In genomic region chr13:100651439-100652186, GRCm38 (mm10) we compare ENCODE assay signal across 8 mouse cellular contexts. TPM values are rescaled to one million over a fixed set of nuclear protein-coding genes. Genes with fewer than 3 reads are reported as not detected.
DNase-seq lines count a peak whose midpoint lies in the region; ATAC-seq and TF ChIP-seq lines count a peak whose summit lies in the region.

Taf9 (plus strand) TSS chr13:100651579.

- H3K4me3 ChIP-seq in kidney, adult 2 months (ENCODE audit: insufficient read depth, low read depth, low read length), result peak within 1 kb of the TSS; percentile 94
- peak within 1 kb of the TSS; percentile 98 to 100 for H3K4me3 ChIP-seq in ES-E14 (ENCODE audit: insufficient read depth in 1 of 2, low read depth in 1 of 2, low read length in 2 of 2, poor library complexity in 1 of 2, severe bottlenecking in 1 of 2)
- peak within 1 kb of the TSS; percentile 97 for H3K4me3 ChIP-seq in embryonic fibroblast, embryonic 13.5 days (ENCODE audit: insufficient read depth, low read length)
- H3K4me3 ChIP-seq in intestine, embryonic 14.5 days (ENCODE audit: low read depth, low read length), result peak within 1 kb of the TSS; percentile 98

- TF ChIP-seq POLR2A in kidney, adult 2 months (IDR thresholded peaks at IDR 0.05; ENCODE audit: low read depth, low read length), result no peak
- TF ChIP-seq POLR2A in embryonic fibroblast, embryonic 13.5 days (IDR thresholded peaks at IDR 0.05; ENCODE audit: low read depth, low read length), result no peak

- H3K27ac ChIP-seq in kidney, adult 2 months (ENCODE audit: insufficient read depth, low read depth, low read length), result peak within 1 kb of the TSS; percentile 99
- peak within 1 kb of the TSS; percentile 98 for H3K27ac ChIP-seq in ES-E14 (ENCODE audit: insufficient read depth, low read depth, low read length, poor library complexity, severe bottlenecking)
- peak within 1 kb of the TSS; percentile 89 for H3K27ac ChIP-seq in embryonic fibroblast, embryonic 13.5 days (ENCODE audit: insufficient read depth, low read length)
- peak within 1 kb of the TSS; percentile 97 for H3K27ac ChIP-seq in intestine, embryonic 14.5 days (ENCODE audit: low read depth)

- no peaks in the 10 kb centered on the region for H3K9me3 ChIP-seq in ES-E14 (ENCODE audit: control insufficient read depth, insufficient read depth, low read depth, low read length)
- no peaks in the 10 kb centered on the region for H3K9me3 ChIP-seq in intestine, embryonic 14.5 days (ENCODE audit: control insufficient read depth, low read length)

- peak within 1 kb of the TSS; percentile 85 for H3K4me2 ChIP-seq in intestine, embryonic 14.5 days (ENCODE audit: low read length)

- H3K9ac ChIP-seq in ES-E14 (ENCODE audit: insufficient read depth, low read depth, low read length, poor library complexity, severe bottlenecking), result peak within 1 kb of the TSS; percentile 100
- H3K9ac ChIP-seq in intestine, embryonic 14.5 days (ENCODE audit: low read length), result peak within 1 kb of the TSS; percentile 84

- no peak for TF ChIP-seq CTCF in kidney, adult 2 months (conservative IDR thresholded peaks at IDR 0.05; ENCODE audit: insufficient read depth, insufficient read length, low read depth, low read length)
- TF ChIP-seq CTCF in embryonic fibroblast, embryonic 13.5 days (IDR thresholded peaks at IDR 0.05; ENCODE audit: borderline replicate concordance, insufficient read depth, low read length), result no peak

- under 1% methylated on average over 63 of the region's 63 CpGs for WGBS in kidney, adult 2 months
- WGBS in intestine, embryonic 14.5 days, result 1% methylated on average over 62 of the region's 63 CpGs

- peaks cover 7% of the 10 kb centered on the region; the same call in 1 of the 2 replicates for H3K4me1 ChIP-seq in kidney, adult 2 months (ENCODE audit: control insufficient read depth, insufficient read depth, low read length)
- no peaks in the 10 kb centered on the region for H3K4me1 ChIP-seq in ES-E14 (ENCODE audit: control insufficient read depth in 2 of 2, insufficient read depth in 2 of 2, low read length in 2 of 2, poor library complexity in 1 of 2)
- H3K4me1 ChIP-seq in embryonic fibroblast, embryonic 13.5 days (ENCODE audit: control insufficient read depth, insufficient read depth, low read length), result no peaks in the 10 kb centered on the region
- H3K4me1 ChIP-seq in intestine, embryonic 14.5 days (replicated peaks; ENCODE audit: control insufficient read depth, insufficient read depth, low read length), result peaks cover 7% of the 10 kb centered on the region

- no peaks in the 10 kb centered on the region for H3K27me3 ChIP-seq in kidney, adult 2 months (replicated peaks; ENCODE audit: control insufficient read depth, insufficient read depth, low read length)
- no peaks in the 10 kb centered on the region for H3K27me3 ChIP-seq in intestine, embryonic 14.5 days (replicated peaks; ENCODE audit: control insufficient read depth, insufficient read depth, low read length)

- DNase-seq in kidney, adult 2 months, result no peak
- no peak for DNase-seq in kidney, adult 11 months
- DNase-seq in ES-E14 (ENCODE audit: low read depth, low spot score), result no peak
- no peak for DNase-seq in intestine, embryonic 14.5 days (ENCODE audit: low spot score)
- no peak for DNase-seq in ovary, postnatal 14 days (ENCODE audit: low spot score)
- no peak for DNase-seq in cerebellum, adult 18-20 months

- in situ Hi-C loops in ES-E14 (cut with MboI; ENCODE audit: low sequenced_read_pairs in 2 of 2, unreplicated experiment in 2 of 2), result no loop called here

- H3K36me3 ChIP-seq in kidney, adult 2 months (ENCODE audit: control insufficient read depth, insufficient read depth, low read length), result peaks cover 1% of the 10 kb centered on the region; the same call in 1 of the 2 replicates
- H3K36me3 ChIP-seq in ES-E14 (ENCODE audit: control insufficient read depth, insufficient read depth, low read length, poor library complexity, severe bottlenecking), result no peaks in the 10 kb centered on the region; the same call in 1 of the 2 replicates
- H3K36me3 ChIP-seq in intestine, embryonic 14.5 days (ENCODE audit: control insufficient read depth, insufficient read depth, low read length), result peaks cover 20% of the 10 kb centered on the region

- ATAC-seq in intestine, embryonic 14.5 days (replicated peaks; ENCODE audit: low FRiP score, low TSS enrichment, low read depth), result no peak
- ATAC-seq in megakaryocyte-erythroid progenitor cell, adult 5-6 weeks (replicated peaks; ENCODE audit: low FRiP score, low TSS enrichment, poor library complexity, severe bottlenecking), result peak; percentile 33

TF ChIP-seq in ES-E14, 5 proteins besides CTCF, POLR2A, EP300 and RAD21:
- TF ChIP-seq HCFC1 (IDR thresholded peaks at IDR 0.05; ENCODE audit: borderline replicate concordance, insufficient read depth, low read length), result no peak
- TF ChIP-seq MAFK (IDR thresholded peaks at IDR 0.05; ENCODE audit: insufficient read depth, low read depth, low read length), result no peak
- TF ChIP-seq ZC3H11A (IDR thresholded peaks at IDR 0.05; ENCODE audit: borderline replicate concordance, low read depth, low read length), result no peak
- TF ChIP-seq CHD2 (IDR thresholded peaks at IDR 0.05; ENCODE audit: low read depth, low read length), result no peak
- no peak for TF ChIP-seq ZNF384 (IDR thresholded peaks at IDR 0.05; ENCODE audit: low read depth, low read length)

RNA-seq across cellular contexts. Expression of gene Taf9, which starts in this region (rescaled TPM):
- polyA plus RNA-seq in kidney, adult 2 months (2012; rRNA removed), result 1.8 and 2.6 TPM in 2 replicates
- 11.9 and 15.2 TPM in 2 replicates for total RNA-seq in ES-E14 (2012; rRNA removed)
- polyA plus RNA-seq in embryonic fibroblast, embryonic 13.5 days (2011; ENCODE audit: insufficient read length, low read depth, missing spikeins), result 3.9 and 6.2 TPM in 2 replicates
- polyA plus RNA-seq in intestine, embryonic 14.5 days (2014; fragmentation: Nextera tagmentation; extraction: Ambion mirVana), result 9.6 and 14.2 TPM in 2 replicates
- total RNA-seq in megakaryocyte-erythroid progenitor cell, adult 5-6 weeks (2014; fragmentation: Nextera tagmentation), result 19.2 and 24.7 TPM in 2 replicates
- total RNA-seq in megakaryocyte-erythroid progenitor cell, adult 5-6 weeks (2017), result 23.6 and 28.5 TPM in 2 replicates
